ENCODE assay signal across 17 mouse cellular contexts in the genomic region with DNA sequence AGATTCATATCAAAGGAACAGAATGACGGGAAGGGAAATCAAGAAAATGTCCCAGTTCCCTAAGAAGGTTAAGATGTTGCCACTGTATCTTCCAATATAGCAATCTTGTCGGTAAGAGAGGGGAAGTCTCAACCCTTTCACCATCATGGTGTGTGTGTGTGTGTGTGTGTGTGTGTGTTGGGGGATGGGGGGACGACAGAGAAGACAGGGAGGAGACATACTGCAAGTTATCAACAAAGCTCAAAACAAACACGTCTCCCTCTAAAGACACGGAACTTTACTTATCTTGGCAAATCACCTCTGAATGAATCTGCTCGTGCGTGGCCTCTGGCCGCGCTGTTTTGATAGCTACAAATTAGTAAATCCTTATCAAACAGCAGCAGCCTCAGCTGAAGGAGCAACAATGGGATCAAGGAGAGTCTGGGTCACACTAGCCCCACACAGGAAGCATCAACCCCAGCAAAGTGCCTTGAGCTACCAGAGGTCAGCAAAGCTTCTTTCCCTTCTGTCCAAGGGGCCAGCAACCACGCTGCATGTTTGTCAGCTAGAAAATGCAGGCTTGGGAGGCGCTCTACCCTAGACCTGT.
A peak's percentile ranks its signal among the peaks of the same experiment; 100 is the strongest.
DNase-seq lines count a peak whose midpoint lies in the region; ATAC-seq and TF ChIP-seq lines count a peak whose summit lies in the region.
"Had no signal": no experiment of that assay in that cellular context is flagged by ENCODE, and none has a peak within 500 bp of the region (broad histone marks: within the 10 kb centered on the region; RNA-seq: fewer than 3 reads in every experiment).

No protein-coding gene starts in this region.

- 41% methylated on average over 11 of the region's 11 CpGs for WGBS in forebrain, embryonic 11.5 days
- 34% methylated on average over 11 of the region's 11 CpGs for WGBS in forebrain, embryonic 12.5 days
- WGBS in heart, embryonic 14.5 days = 20% methylated on average over 11 of the region's 11 CpGs
- 73% methylated on average over 11 of the region's 11 CpGs for WGBS in neural tube, embryonic 13.5 days
- 74% methylated on average over 11 of the region's 11 CpGs for WGBS in neural tube, embryonic 15.5 days
- 61% methylated on average over 11 of the region's 11 CpGs for WGBS in limb, embryonic 14.5 days

- no peak overlapping the region for H3K27ac ChIP-seq in forebrain, embryonic 11.5 days (ENCODE audit: low read depth, low read length)
- H3K27ac ChIP-seq in forebrain, embryonic 12.5 days = no peak overlapping the region
- peak overlapping the region; percentile 11 to 35; a peak in 2 of 4 replicates for H3K27ac ChIP-seq in heart, embryonic 14.5 days (replicated peaks in 1 of 2; ENCODE audit: control insufficient read depth in 1 of 2, insufficient read depth in 1 of 2, low read depth in 2 of 2, low read length in 2 of 2)
- H3K27ac ChIP-seq in neural tube, embryonic 13.5 days (replicated peaks) = no peak overlapping the region
- no peak overlapping the region for H3K27ac ChIP-seq in neural tube, embryonic 15.5 days (replicated peaks)
- H3K27ac ChIP-seq in limb, embryonic 14.5 days (replicated peaks; ENCODE audit: low read depth, low read length) = no peak overlapping the region; the same call in 1 of the 2 replicates
- H3K27ac ChIP-seq: left cerebral cortex, adult 2 months; lung, embryonic 15.5 days had no signal

- peak; percentile 40 for DNase-seq in forebrain, embryonic 11.5 days (ENCODE audit: low spot score)
- DNase-seq in heart, postnatal 36 days = no peak
- no peak for DNase-seq in limb, embryonic 14.5 days (ENCODE audit: low spot score)
- DNase-seq in urinary bladder, postnatal 36 days (ENCODE audit: low spot score in 2 of 2) = no peak
- DNase-seq: B cell, adult 2 months; cerebellum, adult 9-11 months; forebrain, postnatal 0 days; kidney, adult 2 months; kidney, postnatal 14 days; spleen, adult 18-20 months had no signal

- H3K4me1 ChIP-seq in forebrain, embryonic 11.5 days (replicated peaks; ENCODE audit: control insufficient read depth, insufficient read depth, low read length) = peaks cover 1% of the 10 kb centered on the region; the same call in 1 of the 2 replicates
- H3K4me1 ChIP-seq in forebrain, embryonic 12.5 days = peaks cover 12% of the 10 kb centered on the region
- peaks cover 2 to 5% of the 10 kb centered on the region in 2 experiments; a peak in 2 of 4 replicates for H3K4me1 ChIP-seq in heart, embryonic 14.5 days (ENCODE audit: control insufficient read depth in 2 of 2, insufficient read depth in 2 of 2, low read length in 2 of 2)
- H3K4me1 ChIP-seq in neural tube, embryonic 13.5 days (replicated peaks) = peaks cover 8% of the 10 kb centered on the region
- peaks cover 4% of the 10 kb centered on the region; the same call in 1 of the 2 replicates for H3K4me1 ChIP-seq in neural tube, embryonic 15.5 days
- H3K4me1 ChIP-seq in limb, embryonic 14.5 days (ENCODE audit: control insufficient read depth, insufficient read depth, low read length) = peaks cover 23% of the 10 kb centered on the region

- H3K4me3 ChIP-seq in forebrain, embryonic 11.5 days (ENCODE audit: low read depth, low read length) = no peak overlapping the region
- H3K4me3 ChIP-seq in forebrain, embryonic 12.5 days (replicated peaks) = no peak overlapping the region
- no peak overlapping the region for H3K4me3 ChIP-seq in heart, embryonic 14.5 days (ENCODE audit: control insufficient read depth in 1 of 2, insufficient read depth in 1 of 2, low read depth in 1 of 2, low read length in 2 of 2)
- H3K4me3 ChIP-seq in neural tube, embryonic 13.5 days = no peak overlapping the region
- H3K4me3 ChIP-seq in neural tube, embryonic 15.5 days (replicated peaks) = no peak overlapping the region
- no peak overlapping the region for H3K4me3 ChIP-seq in limb, embryonic 14.5 days (replicated peaks; ENCODE audit: low read length)
- H3K4me3 ChIP-seq: left cerebral cortex, adult 2 months; lung, embryonic 15.5 days had no signal

- intact Hi-C loops in heart, postnatal 36 days (cut with DNase I) = no loop called here

- no peaks in the 10 kb centered on the region for H3K27me3 ChIP-seq in forebrain, embryonic 11.5 days (ENCODE audit: control insufficient read depth, insufficient read depth, low read length)
- no peaks in the 10 kb centered on the region for H3K27me3 ChIP-seq in forebrain, embryonic 12.5 days
- H3K27me3 ChIP-seq in heart, embryonic 14.5 days (ENCODE audit: control insufficient read depth, insufficient read depth, low read length) = no peaks in the 10 kb centered on the region
- no peaks in the 10 kb centered on the region for H3K27me3 ChIP-seq in neural tube, embryonic 13.5 days
- H3K27me3 ChIP-seq in neural tube, embryonic 15.5 days (replicated peaks) = no peaks in the 10 kb centered on the region
- H3K27me3 ChIP-seq in limb, embryonic 14.5 days (ENCODE audit: control insufficient read depth, insufficient read depth, low read length) = no peaks in the 10 kb centered on the region
- H3K27me3 ChIP-seq: lung, embryonic 15.5 days had no signal

- H3K9me3 ChIP-seq in forebrain, embryonic 11.5 days (ENCODE audit: control insufficient read depth, low read length) = no peaks in the 10 kb centered on the region
- H3K9me3 ChIP-seq in forebrain, embryonic 12.5 days = no peaks in the 10 kb centered on the region
- no peaks in the 10 kb centered on the region for H3K9me3 ChIP-seq in heart, embryonic 14.5 days (ENCODE audit: control insufficient read depth, low read length)
- H3K9me3 ChIP-seq in neural tube, embryonic 13.5 days = no peaks in the 10 kb centered on the region
- no peaks in the 10 kb centered on the region for H3K9me3 ChIP-seq in neural tube, embryonic 15.5 days (replicated peaks)
- no peaks in the 10 kb centered on the region for H3K9me3 ChIP-seq in limb, embryonic 14.5 days (ENCODE audit: control insufficient read depth, low read length)
- H3K9me3 ChIP-seq: lung, embryonic 15.5 days had no signal

- H3K4me2 ChIP-seq in forebrain, embryonic 11.5 days (ENCODE audit: low read depth, low read length, severe bottlenecking) = no peak overlapping the region
- H3K4me2 ChIP-seq in forebrain, embryonic 12.5 days = no peak overlapping the region
- H3K4me2 ChIP-seq in heart, embryonic 14.5 days (ENCODE audit: low read length) = peak overlapping the region; percentile 27; the same call in 1 of the 2 replicates
- H3K4me2 ChIP-seq in neural tube, embryonic 13.5 days = no peak overlapping the region
- no peak overlapping the region for H3K4me2 ChIP-seq in neural tube, embryonic 15.5 days
- 0 out of 2 replicates have a peak overlapping the region, but pooled peaks have one; percentile 11 for H3K4me2 ChIP-seq in limb, embryonic 14.5 days (replicated peaks; ENCODE audit: low read depth, low read length, severe bottlenecking)
- H3K4me2 ChIP-seq: lung, embryonic 15.5 days had no signal

- H3K9ac ChIP-seq in forebrain, embryonic 11.5 days (ENCODE audit: low read length) = no peak overlapping the region
- no peak overlapping the region for H3K9ac ChIP-seq in forebrain, embryonic 12.5 days
- no peak overlapping the region for H3K9ac ChIP-seq in heart, embryonic 14.5 days (ENCODE audit: low read length)
- H3K9ac ChIP-seq in neural tube, embryonic 13.5 days = 0 out of 2 replicates have a peak overlapping the region, but pooled peaks have one; percentile 5
- H3K9ac ChIP-seq in neural tube, embryonic 15.5 days (replicated peaks) = no peak overlapping the region
- no peak overlapping the region for H3K9ac ChIP-seq in limb, embryonic 14.5 days (ENCODE audit: low read depth, low read length, severe bottlenecking)
- H3K9ac ChIP-seq: forebrain, postnatal 0 days; lung, embryonic 15.5 days had no signal

- TF ChIP-seq POLR2A in limb, embryonic 14.5 days (IDR thresholded peaks at IDR 0.05; ENCODE audit: borderline replicate concordance, extremely low read depth, insufficient read depth, insufficient read length) = no peak

- H3K36me3 ChIP-seq in forebrain, embryonic 11.5 days (ENCODE audit: control insufficient read depth, insufficient read depth, low read length) = no peaks in the 10 kb centered on the region
- no peaks in the 10 kb centered on the region for H3K36me3 ChIP-seq in forebrain, embryonic 12.5 days (replicated peaks)
- H3K36me3 ChIP-seq in heart, embryonic 14.5 days (ENCODE audit: control insufficient read depth, insufficient read depth, low read length) = no peaks in the 10 kb centered on the region
- H3K36me3 ChIP-seq in neural tube, embryonic 13.5 days = no peaks in the 10 kb centered on the region
- H3K36me3 ChIP-seq in neural tube, embryonic 15.5 days = no peaks in the 10 kb centered on the region
- no peaks in the 10 kb centered on the region for H3K36me3 ChIP-seq in limb, embryonic 14.5 days (ENCODE audit: control insufficient read depth, insufficient read depth, low read length)
- H3K36me3 ChIP-seq: lung, embryonic 15.5 days had no signal

- ATAC-seq in forebrain, embryonic 11.5 days (replicated peaks; ENCODE audit: low FRiP score) = no peak
- ATAC-seq in forebrain, embryonic 12.5 days (ENCODE audit: low FRiP score) = no peak
- ATAC-seq in heart, embryonic 14.5 days (ENCODE audit: insufficient number of reproducible peaks, insufficient read depth, low FRiP score, low read depth) = no peak
- ATAC-seq in neural tube, embryonic 13.5 days (ENCODE audit: low read depth) = no peak
- ATAC-seq in neural tube, embryonic 15.5 days (ENCODE audit: low FRiP score) = no peak
- 0 out of 2 replicates have a peak, but pooled peaks have one; percentile 16 for ATAC-seq in limb, embryonic 14.5 days (ENCODE audit: low FRiP score, low read depth)
- ATAC-seq: forebrain, postnatal 0 days; midbrain, embryonic 16.5 days had no signal

Comparison
In these comparisons a context has a peak if more than half of its experiments do, and no peak if none do; other contexts are left out.
1. H3K27ac ChIP-seq: peak in heart, embryonic 14.5 days (2 of 2); none in forebrain, embryonic 11.5 days (single experiment), forebrain, embryonic 12.5 days (single experiment), neural tube, embryonic 13.5 days (single experiment), neural tube, embryonic 15.5 days (single experiment) and limb, embryonic 14.5 days (single experiment).
2. H3K4me2 ChIP-seq: peak in heart, embryonic 14.5 days (single experiment) and limb, embryonic 14.5 days (single experiment); none in forebrain, embryonic 11.5 days (single experiment), forebrain, embryonic 12.5 days (single experiment), neural tube, embryonic 13.5 days (single experiment) and neural tube, embryonic 15.5 days (single experiment).